Mouse (Mus musculus) brain, embryonic 14.5 days (tissue): Measurements from ENCODE around the gene Brsk2. TPM values are rescaled to one million over a fixed set of nuclear protein-coding genes. Genes with fewer than 3 reads are reported as not detected.

ENCODE experiments used
- DNase-seq: peaks from one replicate; pipeline ENCODE4 v3.0.0-alpha.2; 2011; ENCODE audit warnings: low read depth
- CTCF ChIP-seq: fragments of 200-500 bp; IDR thresholded peaks from 2 replicates; pipeline ENCODE4 v1.5.1; 2012; ENCODE audit warnings: inconsistent platforms, mild to moderate bottlenecking, moderate library complexity, borderline replicate concordance; ENCODE audit not compliant: insufficient read depth, insufficient read length; ENCODE audit errors: extremely low read depth
- POLR2A ChIP-seq: fragments of 200-500 bp; IDR thresholded peaks from 2 replicates; pipeline ENCODE4 v1.6.1; 2012; ENCODE audit warnings: mild to moderate bottlenecking, inconsistent platforms, borderline replicate concordance; ENCODE audit not compliant: poor library complexity, insufficient read depth, insufficient read length, severe bottlenecking; ENCODE audit errors: extremely low read depth
- polyA plus RNA-seq: library from polyadenylated mRNA; depleted of rRNA; stranded (reverse); fragments of >200 nt; gene quantifications from 2 replicates; pipeline ENCODE4 v1.2.3, GENCODE M21; 2012

Brsk2 gene
- polyA plus RNA-seq, 1 experiment = 184 TPM

DNA sequence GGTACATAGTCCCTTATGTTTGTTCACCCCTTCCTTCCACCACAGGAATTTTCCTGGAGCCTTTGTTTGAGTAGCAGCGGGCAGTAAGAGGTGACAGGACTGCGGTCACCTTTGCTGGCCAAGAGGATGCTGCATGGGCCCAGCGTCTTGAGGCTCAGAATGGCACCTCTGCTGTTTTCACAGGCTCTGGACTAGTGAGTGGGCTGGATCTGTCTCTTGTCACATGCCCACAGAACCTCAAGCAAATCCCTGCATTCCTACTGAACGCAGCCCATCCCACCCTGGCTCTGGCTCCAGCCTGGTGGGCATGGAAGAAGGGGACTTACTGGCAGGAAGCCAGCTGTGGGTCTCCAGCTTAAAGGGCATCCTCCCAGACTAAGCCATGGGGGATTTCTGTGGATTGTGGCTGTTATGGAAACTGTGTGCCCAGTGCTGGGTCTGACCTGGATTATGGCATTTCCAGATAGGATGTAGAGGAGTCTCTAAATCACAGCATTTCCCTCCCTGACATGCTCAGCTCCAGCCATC, 8.0 kb downstream of the Brsk2 start:
- TF ChIP-seq CTCF (no peak), POLR2A (no peak)
- peak; percentile 53 for DNase-seq

DNA sequence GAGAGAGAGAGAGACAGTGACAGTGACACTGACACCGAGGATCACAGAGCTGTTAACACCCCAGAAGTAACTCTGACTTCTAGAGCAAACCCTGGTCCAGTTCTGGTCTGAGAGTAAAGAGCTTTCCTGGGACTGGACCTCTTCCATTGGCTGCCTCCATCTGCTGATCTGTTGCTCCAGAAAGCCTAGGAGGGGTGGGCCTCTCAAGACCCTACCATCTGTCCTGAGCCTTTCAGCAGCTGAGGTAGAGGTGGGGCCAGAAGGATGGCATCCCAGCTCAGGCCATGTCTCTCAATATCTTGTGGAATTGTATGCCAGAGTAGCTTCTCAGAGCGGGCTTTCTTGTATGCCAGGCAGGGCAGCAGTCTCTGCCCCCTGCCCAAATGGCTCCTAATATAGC, 8.7 kb downstream of the Brsk2 start:
- no peak for DNase-seq
- TF ChIP-seq CTCF = no peak
- no peak for TF ChIP-seq POLR2A

- TF ChIP-seq POLR2A (no peak), CTCF (no peak)
- no peak for DNase-seq
Measured at GRCm38 (mm10) chr7:141959133-141959532, 9.6 kb downstream of the Brsk2 start.

- no peak for TF ChIP-seq CTCF
- no peak for TF ChIP-seq POLR2A
- DNase-seq = no peak
Measured at GRCm38 (mm10) chr7:141960926-141961325, 11.4 kb downstream of the Brsk2 start.

- DNase-seq = no peak
- TF ChIP-seq POLR2A (no peak), CTCF (no peak)
Measured at GRCm38 (mm10) chr7:141961491-141961890, 11.9 kb downstream of the Brsk2 start.

DNA sequence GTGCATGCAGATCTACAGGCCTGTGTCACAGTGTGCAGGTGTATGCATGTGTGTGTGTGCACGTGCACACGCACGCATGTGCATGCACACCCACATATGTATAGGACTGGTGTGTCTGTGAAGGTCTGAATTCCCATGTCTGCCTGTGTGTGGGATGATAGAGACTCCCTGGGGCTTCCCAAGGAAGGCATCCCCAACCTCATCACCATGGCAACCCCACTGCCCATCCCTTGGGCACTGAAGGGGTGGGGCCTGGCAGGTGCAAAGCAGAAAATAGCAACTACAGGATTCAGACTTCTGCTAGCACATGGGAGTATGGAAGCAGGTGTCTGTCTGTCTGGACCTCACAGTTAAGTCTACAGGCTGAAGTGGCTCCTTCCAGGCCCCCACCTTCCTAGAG, 13.0 kb downstream of the Brsk2 start:
- no peak for TF ChIP-seq CTCF
- no peak for TF ChIP-seq POLR2A
- DNase-seq = no peak

DNA sequence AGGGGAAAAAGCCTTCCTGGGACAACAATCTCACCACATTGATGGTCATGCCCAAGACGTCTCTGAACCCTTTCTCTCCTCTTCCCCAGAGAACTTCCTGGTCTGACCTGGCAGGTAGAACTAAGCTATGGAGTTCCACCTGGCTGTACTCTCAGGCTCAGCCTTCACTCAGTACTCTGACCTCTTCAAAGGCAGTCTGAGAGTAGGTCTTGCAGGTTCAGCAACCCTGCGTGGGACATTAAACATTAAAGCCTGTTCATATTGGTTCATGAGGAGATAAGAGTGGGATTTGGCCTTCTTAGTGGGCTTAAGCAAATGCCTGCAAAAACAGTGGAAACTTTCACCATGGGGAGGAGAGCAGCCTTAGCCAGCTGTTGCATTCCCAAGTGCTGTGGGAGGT, 16.7 kb downstream of the Brsk2 start:
- DNase-seq = no peak
- TF ChIP-seq POLR2A (no peak), CTCF (no peak)

- no peak for TF ChIP-seq POLR2A
- TF ChIP-seq CTCF = peak; percentile 57
- DNase-seq = no peak
Measured at GRCm38 (mm10) chr7:141972831-141973619, 23.5 kb downstream of the Brsk2 start.

GRCm38 (mm10) chr7:141978003-141978402, 28.5 kb downstream of the Brsk2 start:
- TF ChIP-seq CTCF (no peak), POLR2A (no peak)
- peak; percentile 79 for DNase-seq

GRCm38 (mm10) chr7:141979247-141979646, 29.7 kb downstream of the Brsk2 start:
- DNase-seq = no peak

GRCm38 (mm10) chr7:141981237-141981636, 31.7 kb downstream of the Brsk2 start:
- TF ChIP-seq CTCF (no peak), POLR2A (no peak)
- DNase-seq = no peak

More at GRCm38 (mm10) chr7:141979247-141979646, 29.7 kb downstream of the Brsk2 start:
- TF ChIP-seq POLR2A (no peak), CTCF (no peak)

GRCm38 (mm10) chr7:141988314-141988806, 38.8 kb downstream of the Brsk2 start:
- DNase-seq = no peak
- TF ChIP-seq POLR2A (no peak), CTCF (no peak)
